1 mouse cellular context compared by ENCODE assay signal in genomic region chr5:146675006-146675886, GRCm38 (mm10).
TF ChIP-seq lines count a peak whose summit lies in the region.

No protein-coding gene starts in this region.

TF ChIP-seq in CH12.LX, 34 proteins besides CTCF, POLR2A, EP300 and RAD21 (continued from another document):
- TF ChIP-seq RCOR1 (conservative IDR thresholded peaks at IDR 0.05; ENCODE audit: low read depth, low read length) (no peak), MAFK (IDR thresholded peaks at IDR 0.05; ENCODE audit: insufficient replicate concordance, low read length) (no peak), USF2 (conservative IDR thresholded peaks at IDR 0.05; ENCODE audit: low read depth, low read length) (no peak), JUN (IDR thresholded peaks at IDR 0.05; ENCODE audit: insufficient read depth, low read depth, low read length) (no peak), ETS1 (conservative IDR thresholded peaks at IDR 0.05; ENCODE audit: low read depth, low read length) (no peak), JUND (conservative IDR thresholded peaks at IDR 0.05; ENCODE audit: low read depth, low read length) (no peak; the same call in 1 of the 2 replicates), ZNF384 (IDR thresholded peaks at IDR 0.05; ENCODE audit: low read depth, low read length) (0 out of 2 replicates have a peak, but pooled peaks have one; percentile 40), TBP (conservative IDR thresholded peaks at IDR 0.05; ENCODE audit: low read depth, low read length) (peak; percentile 24; the same call in 1 of the 2 replicates), GABPA (IDR thresholded peaks at IDR 0.05; ENCODE audit: insufficient replicate concordance, low read depth, low read length) (no peak), UBTF (IDR thresholded peaks at IDR 0.05; ENCODE audit: low read depth, low read length) (no peak)
